Mouse (Mus musculus) brain, embryonic 14.5 days (tissue): Measurements from ENCODE around the gene Zbtb16. TPM values are rescaled to one million over a fixed set of nuclear protein-coding genes. Genes with fewer than 3 reads are reported as not detected.

ENCODE experiments used
- DNase-seq: peaks from one replicate; pipeline ENCODE4 v3.0.0-alpha.2; 2011; ENCODE audit warnings: low read depth
- CTCF ChIP-seq: fragments of 200-500 bp; IDR thresholded peaks from 2 replicates; pipeline ENCODE4 v1.5.1; 2012; ENCODE audit warnings: inconsistent platforms, mild to moderate bottlenecking, moderate library complexity, borderline replicate concordance; ENCODE audit not compliant: insufficient read depth, insufficient read length; ENCODE audit errors: extremely low read depth
- POLR2A ChIP-seq: fragments of 200-500 bp; IDR thresholded peaks from 2 replicates; pipeline ENCODE4 v1.6.1; 2012; ENCODE audit warnings: mild to moderate bottlenecking, inconsistent platforms, borderline replicate concordance; ENCODE audit not compliant: poor library complexity, insufficient read depth, insufficient read length, severe bottlenecking; ENCODE audit errors: extremely low read depth
- polyA plus RNA-seq: library from polyadenylated mRNA; depleted of rRNA; stranded (reverse); fragments of >200 nt; gene quantifications from 2 replicates; pipeline ENCODE4 v1.2.3, GENCODE M21; 2012

Gene Zbtb16
- polyA plus RNA-seq, 1 experiment, result 4.1 TPM

GRCm38 (mm10) chr9:48821916-48822585 lies 14.0 kb downstream of the Zbtb16 start:
- TF ChIP-seq POLR2A, result no peak
- no peak for TF ChIP-seq CTCF
- no peak for DNase-seq

GRCm38 (mm10) chr9:48821431-48821830 lies 14.6 kb downstream of the Zbtb16 start:
- TF ChIP-seq CTCF, result no peak
- no peak for TF ChIP-seq POLR2A
- no peak for DNase-seq

DNA sequence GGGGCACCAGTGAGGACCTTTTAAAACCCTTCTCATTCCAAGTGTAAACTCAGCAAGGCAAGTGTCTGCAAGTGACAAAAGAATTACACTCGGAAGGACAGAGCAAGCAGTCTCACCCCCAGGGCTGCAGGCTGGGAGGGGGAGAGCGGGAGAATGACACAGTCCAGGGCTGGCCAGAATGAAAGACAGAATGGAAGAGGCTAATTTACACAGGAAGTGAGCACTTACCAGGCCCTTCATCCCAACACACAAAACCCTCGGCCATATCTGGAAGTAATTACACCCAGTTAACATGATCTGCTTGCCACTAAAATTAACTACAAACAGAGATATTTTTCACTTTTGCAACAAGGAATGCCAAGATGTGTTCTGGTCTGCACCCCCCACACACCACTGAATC lies 15.2 kb downstream of the Zbtb16 start:
- DNase-seq, result peak; percentile 13

DNA sequence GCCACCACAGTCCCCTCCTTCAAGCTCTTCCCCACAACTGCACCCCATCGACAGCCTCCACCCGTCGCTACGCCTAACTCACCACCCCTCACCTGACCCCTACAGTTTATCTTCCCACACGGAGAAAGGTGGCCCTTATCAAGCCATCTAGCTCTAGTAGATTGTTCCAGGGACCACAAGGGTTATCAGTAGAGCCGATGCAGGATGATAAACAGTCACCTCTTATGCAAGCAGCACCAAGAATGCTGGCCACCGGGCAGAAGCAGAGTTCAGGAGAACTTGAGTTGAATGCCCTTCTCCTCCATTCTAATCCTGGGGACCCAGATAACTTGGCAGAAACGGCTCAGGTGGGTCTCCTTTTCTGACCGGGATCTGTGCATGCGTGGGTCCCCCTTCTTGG lies 16.3 kb downstream of the Zbtb16 start:
- DNase-seq, result no peak
- TF ChIP-seq POLR2A, result no peak
- TF ChIP-seq CTCF, result no peak

More for the DNA sequence above, 15.2 kb downstream of the Zbtb16 start:
- no peak for TF ChIP-seq POLR2A
- no peak for TF ChIP-seq CTCF

DNA sequence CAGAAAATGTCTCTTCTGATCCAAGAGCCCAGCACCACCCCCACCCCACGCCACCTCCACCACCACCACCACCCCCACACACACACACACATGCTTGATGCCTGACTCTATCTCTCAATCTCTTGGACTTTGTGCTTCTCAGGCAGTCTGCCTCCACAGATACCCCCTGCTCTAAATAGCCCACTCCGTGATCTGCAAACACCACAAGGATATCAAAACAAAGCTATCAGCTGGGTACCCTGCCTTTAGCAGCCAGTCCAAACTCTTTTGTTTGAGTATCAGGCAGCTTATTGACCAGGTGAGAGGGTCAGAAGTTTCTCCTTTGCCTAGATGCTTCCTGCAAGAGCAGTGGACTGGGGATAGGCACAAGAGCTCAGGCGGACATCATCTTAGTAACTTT lies 16.9 kb downstream of the Zbtb16 start:
- no peak for TF ChIP-seq POLR2A
- no peak for TF ChIP-seq CTCF
- DNase-seq, result no peak

GRCm38 (mm10) chr9:48817907-48818306 lies 18.1 kb downstream of the Zbtb16 start:
- TF ChIP-seq POLR2A (no peak), CTCF (no peak)
- DNase-seq, result no peak

DNA sequence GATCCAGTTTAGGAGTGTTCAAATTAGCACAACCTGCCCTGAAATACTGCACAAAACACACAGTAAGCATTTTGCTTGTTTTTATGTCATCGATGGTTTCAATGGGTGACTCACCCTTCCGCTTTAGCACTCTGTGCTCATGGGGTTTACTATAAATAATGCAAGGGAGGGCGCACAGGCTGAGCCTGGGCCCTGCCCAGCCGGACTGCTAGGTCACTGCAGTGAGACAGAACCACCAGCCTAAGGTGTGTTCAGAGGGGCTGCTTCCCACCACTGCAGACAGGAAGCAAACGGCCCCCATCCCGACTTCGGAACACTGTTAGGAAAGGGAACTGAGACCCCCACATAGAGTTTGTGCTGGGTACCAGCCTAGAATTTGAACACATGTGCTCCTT lies 18.6 kb downstream of the Zbtb16 start:
- TF ChIP-seq CTCF, result no peak
- no peak for TF ChIP-seq POLR2A
- DNase-seq, result no peak

GRCm38 (mm10) chr9:48816678-48817398 lies 19.2 kb downstream of the Zbtb16 start:
- TF ChIP-seq CTCF (no peak), POLR2A (no peak)
- DNase-seq, result no peak

GRCm38 (mm10) chr9:48816157-48816556 lies 19.9 kb downstream of the Zbtb16 start:
- TF ChIP-seq POLR2A (no peak), CTCF (no peak)
- DNase-seq, result no peak

- no peak for TF ChIP-seq POLR2A
- TF ChIP-seq CTCF, result no peak
- no peak for DNase-seq
These were observed 21.0 kb downstream of the Zbtb16 start for GRCm38 (mm10) chr9:48814881-48815495.

DNA sequence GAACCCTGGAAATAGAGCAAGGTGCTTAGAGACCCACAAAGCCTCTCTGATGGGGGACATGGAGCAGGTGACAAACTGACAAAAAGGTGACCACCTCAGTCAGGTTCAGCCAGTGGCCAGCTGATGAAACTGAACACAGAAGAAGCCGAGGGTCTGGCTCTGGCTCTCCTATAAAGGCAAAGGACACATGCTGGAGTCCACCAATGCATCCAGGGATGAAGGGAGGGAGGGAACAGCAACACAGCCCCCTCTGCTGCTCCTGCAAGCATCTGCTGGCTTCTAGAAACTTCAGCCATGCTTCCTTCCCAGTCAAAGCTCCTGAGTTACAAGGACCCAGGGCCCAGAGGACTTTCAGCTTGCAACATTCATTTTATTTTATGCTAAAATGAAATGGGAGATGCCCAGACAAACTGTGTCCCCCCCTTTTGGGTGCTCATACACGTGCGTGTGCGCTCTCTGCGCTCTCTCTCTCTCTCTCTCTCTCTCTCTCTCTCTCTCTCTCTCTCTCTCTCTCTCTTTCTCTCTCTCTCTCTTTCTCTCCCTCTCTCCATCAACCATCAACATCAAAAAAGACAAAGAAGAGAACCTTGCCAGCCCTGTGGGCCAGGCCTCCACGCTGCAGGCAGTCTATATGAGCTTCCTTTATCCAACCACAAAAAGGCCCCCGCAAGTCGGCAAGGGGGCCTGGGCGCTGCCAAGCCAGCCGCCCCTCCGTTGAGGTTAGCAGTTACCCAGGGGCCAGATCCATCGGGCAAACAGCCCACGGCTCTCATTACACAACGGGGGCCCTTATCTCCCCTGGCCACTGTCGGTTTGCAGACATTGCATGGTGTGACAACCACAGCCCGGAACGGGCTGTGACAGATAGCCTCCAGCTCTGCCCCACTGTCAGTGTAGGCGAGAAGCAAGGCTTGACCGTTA lies 21.8 kb downstream of the Zbtb16 start:
- DNase-seq, result peak; percentile 43
- no peak for TF ChIP-seq CTCF
- TF ChIP-seq POLR2A, result no peak

GRCm38 (mm10) chr9:48812352-48812751 lies 23.7 kb downstream of the Zbtb16 start:
- DNase-seq, result no peak
- TF ChIP-seq CTCF (no peak), POLR2A (no peak)
